Mouse (Mus musculus): ENCODE data around the gene Tmem237. TPM values are rescaled to one million over a fixed set of nuclear protein-coding genes. Genes with fewer than 3 reads are reported as not detected.

The Tmem237 gene
- polyA plus RNA-seq (2012; rRNA removed), result 0.47 and 0.51 TPM in 2 replicates

DNA sequence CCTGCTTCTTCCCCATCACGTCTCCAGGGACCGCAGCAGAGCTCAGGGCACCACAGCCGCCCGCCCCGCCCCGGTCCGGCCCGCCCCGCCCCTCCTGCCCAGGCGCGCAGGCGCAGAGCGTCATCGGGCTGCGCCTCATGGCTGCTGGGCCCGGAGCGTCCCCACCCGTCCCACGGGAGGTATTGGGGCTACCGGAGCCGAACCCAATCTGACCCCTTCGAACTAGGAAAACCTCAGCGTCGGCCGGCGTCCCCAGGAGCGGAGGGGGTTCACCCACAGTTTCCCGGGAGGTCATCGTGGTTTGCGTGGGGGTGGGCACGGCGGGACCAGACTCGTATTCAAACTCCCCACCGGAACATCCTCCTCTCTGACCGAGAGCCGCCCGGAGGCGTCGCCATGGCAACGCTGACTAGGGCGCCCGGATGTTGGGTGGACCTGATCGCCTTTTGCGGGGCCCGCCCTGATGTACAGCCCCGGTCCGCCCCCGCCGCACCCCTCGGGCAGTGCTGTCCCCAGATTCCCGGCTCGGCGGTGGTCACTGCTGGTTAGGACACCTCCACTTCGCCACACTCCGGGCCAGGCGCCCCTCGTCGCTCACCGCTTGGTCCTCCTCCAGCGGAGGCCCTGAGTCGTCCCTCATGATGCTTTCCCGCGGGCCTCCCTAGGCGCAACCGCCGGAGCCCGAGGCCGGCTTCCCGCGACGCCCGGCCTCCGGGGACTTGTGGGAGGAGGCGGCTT, at the start of gene Tmem237:
TSS of gene Tmem237 (minus strand) at position 689 of the 738 bp plus-strand sequence.
- Histone ChIP-seq H3K27me3 (ENCODE audit: control insufficient read depth, insufficient read depth, low read length) (no peaks in the 10 kb centered on the region), H3K4me1 (ENCODE audit: control insufficient read depth, insufficient read depth, insufficient read length, low read length) (peaks cover under 1% of the 10 kb centered on the region; the same call in 1 of the 2 replicates), H3K36me3 (ENCODE audit: control insufficient read depth, insufficient read depth, low read length) (no peaks in the 10 kb centered on the region), H3K4me3 (ENCODE audit: low read depth, low read length) (peak within 1 kb of the TSS; percentile 95), H3K27ac (ENCODE audit: insufficient read depth, low read depth, low read length) (peak within 1 kb of the TSS; percentile 53)
- under 1% methylated on average over 74 of the region's 74 CpGs for WGBS
- TF ChIP-seq POLR2A (IDR thresholded peaks at IDR 0.05; ENCODE audit: low read depth, low read length), result peak; percentile 49; the same call in 1 of the 2 replicates
- no peak for TF ChIP-seq CTCF (IDR thresholded peaks at IDR 0.05; ENCODE audit: extremely low read depth, insufficient read length, insufficient replicate concordance, low read depth, low read length)

GRCm38 (mm10) chr1:59169586-59169985, 49.4 kb upstream of the Tmem237 start:
- Histone ChIP-seq H3K4me1 (ENCODE audit: control insufficient read depth, insufficient read depth, insufficient read length, low read length) (peaks cover 21% of the 10 kb centered on the region; the same call in 1 of the 2 replicates), H3K27me3 (ENCODE audit: control insufficient read depth, insufficient read depth, low read length) (no peaks in the 10 kb centered on the region), H3K27ac (ENCODE audit: insufficient read depth, low read depth, low read length) (peak overlapping the region; percentile 33; the same call in 1 of the 2 replicates), H3K36me3 (ENCODE audit: control insufficient read depth, insufficient read depth, low read length) (peaks cover 28% of the 10 kb centered on the region), H3K4me3 (ENCODE audit: low read depth, low read length) (no peak overlapping the region)
- WGBS, result 64% methylated on average over 6 of the region's 6 CpGs
- no peak for TF ChIP-seq CTCF (IDR thresholded peaks at IDR 0.05; ENCODE audit: extremely low read depth, insufficient read length, insufficient replicate concordance, low read depth, low read length)
- no peak for TF ChIP-seq POLR2A (IDR thresholded peaks at IDR 0.05; ENCODE audit: low read depth, low read length)

- Histone ChIP-seq H3K4me3 (ENCODE audit: low read depth, low read length) (no peak overlapping the region), H3K4me1 (ENCODE audit: control insufficient read depth, insufficient read depth, insufficient read length, low read length) (peaks cover 21% of the 10 kb centered on the region; the same call in 1 of the 2 replicates), H3K36me3 (ENCODE audit: control insufficient read depth, insufficient read depth, low read length) (peaks cover 30% of the 10 kb centered on the region), H3K27me3 (ENCODE audit: control insufficient read depth, insufficient read depth, low read length) (no peaks in the 10 kb centered on the region), H3K27ac (ENCODE audit: insufficient read depth, low read depth, low read length) (no peak overlapping the region)
- TF ChIP-seq CTCF (IDR thresholded peaks at IDR 0.05; ENCODE audit: extremely low read depth, insufficient read length, insufficient replicate concordance, low read depth, low read length), result no peak
- TF ChIP-seq POLR2A (IDR thresholded peaks at IDR 0.05; ENCODE audit: low read depth, low read length), result no peak
- WGBS, result 26% methylated on average over 2 of the region's 2 CpGs
These were observed 48.3 kb upstream of the Tmem237 start for GRCm38 (mm10) chr1:59168556-59168955.

DNA sequence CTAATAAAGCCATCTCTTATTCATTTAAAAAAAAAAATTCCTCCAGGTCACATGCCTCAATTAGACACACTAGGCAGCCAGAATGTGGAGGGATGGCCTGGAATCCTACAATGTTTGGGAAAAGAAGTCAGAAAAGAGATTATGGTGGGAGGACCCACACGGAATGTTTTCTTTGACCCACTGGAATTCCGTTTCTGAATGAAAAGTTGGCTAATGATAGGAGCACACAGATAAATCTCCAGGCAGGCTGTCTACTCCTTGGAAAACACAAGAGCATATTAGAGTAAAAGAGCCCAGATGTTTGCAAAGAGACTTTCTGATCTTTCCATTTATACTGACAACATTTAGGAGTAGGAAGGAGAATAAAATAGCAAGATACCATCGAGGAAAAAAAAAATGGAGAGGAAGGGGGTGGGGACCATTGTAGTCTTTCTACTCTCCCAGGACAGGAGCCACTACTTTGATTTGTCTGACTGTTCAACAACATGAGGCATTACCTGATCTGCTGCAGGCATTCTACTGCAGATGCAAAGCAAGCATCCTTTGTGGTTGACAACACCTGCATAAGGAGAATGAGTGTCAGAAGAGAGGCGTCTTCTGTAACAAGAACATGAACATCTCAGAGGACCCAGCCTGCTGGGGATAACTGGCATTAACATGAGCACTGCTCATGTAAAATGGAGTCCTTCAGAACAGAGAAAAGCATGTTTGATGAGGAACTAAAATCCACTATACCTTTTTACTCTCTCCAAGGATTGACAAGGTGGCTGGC, 47.6 kb upstream of the Tmem237 start:
- Histone ChIP-seq H3K27me3 (ENCODE audit: control insufficient read depth, insufficient read depth, low read length) (no peaks in the 10 kb centered on the region), H3K27ac (ENCODE audit: insufficient read depth, low read depth, low read length) (peak overlapping the region; percentile 89), H3K36me3 (ENCODE audit: control insufficient read depth, insufficient read depth, low read length) (peaks cover 34% of the 10 kb centered on the region), H3K4me1 (ENCODE audit: control insufficient read depth, insufficient read depth, insufficient read length, low read length) (peaks cover 21% of the 10 kb centered on the region; the same call in 1 of the 2 replicates), H3K4me3 (ENCODE audit: low read depth, low read length) (no peak overlapping the region)
- 68% methylated on average over 4 of the region's 4 CpGs for WGBS
- no peak for TF ChIP-seq POLR2A (IDR thresholded peaks at IDR 0.05; ENCODE audit: low read depth, low read length)
- TF ChIP-seq CTCF (IDR thresholded peaks at IDR 0.05; ENCODE audit: extremely low read depth, insufficient read length, insufficient replicate concordance, low read depth, low read length), result no peak

- Histone ChIP-seq H3K4me3 (ENCODE audit: low read depth, low read length) (no peak overlapping the region), H3K4me1 (ENCODE audit: control insufficient read depth, insufficient read depth, insufficient read length, low read length) (peaks cover 23% of the 10 kb centered on the region; the same call in 1 of the 2 replicates), H3K27ac (ENCODE audit: insufficient read depth, low read depth, low read length) (peak overlapping the region; percentile 88), H3K36me3 (ENCODE audit: control insufficient read depth, insufficient read depth, low read length) (peaks cover 25% of the 10 kb centered on the region), H3K27me3 (ENCODE audit: control insufficient read depth, insufficient read depth, low read length) (no peaks in the 10 kb centered on the region)
- 39% methylated on average over 9 of the region's 9 CpGs for WGBS
- no peak for TF ChIP-seq CTCF (IDR thresholded peaks at IDR 0.05; ENCODE audit: extremely low read depth, insufficient read length, insufficient replicate concordance, low read depth, low read length)
- no peak for TF ChIP-seq POLR2A (IDR thresholded peaks at IDR 0.05; ENCODE audit: low read depth, low read length)
These were observed 46.2 kb upstream of the Tmem237 start for GRCm38 (mm10) chr1:59166232-59166905.

DNA sequence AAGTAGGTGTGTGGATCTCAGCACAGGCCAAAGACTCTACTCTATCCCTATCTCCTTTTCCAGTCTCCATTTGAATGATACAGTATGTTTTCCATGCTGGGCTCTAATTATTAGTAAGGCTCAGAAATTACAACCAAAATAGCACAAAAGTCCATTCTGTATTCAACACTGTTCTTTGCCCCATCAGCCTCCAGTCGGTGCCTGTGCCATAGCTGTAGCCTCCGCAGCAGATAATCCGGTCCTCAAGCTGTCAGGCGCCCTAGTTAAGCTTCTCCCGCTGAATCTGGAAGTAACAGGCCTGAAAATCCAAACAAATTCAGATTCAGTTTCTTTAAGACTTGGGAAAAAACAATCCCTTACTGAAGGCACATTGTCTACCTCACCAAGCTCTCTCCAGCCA, 43.7 kb upstream of the Tmem237 start:
- Histone ChIP-seq H3K4me3 (ENCODE audit: low read depth, low read length) (no peak overlapping the region), H3K27me3 (ENCODE audit: control insufficient read depth, insufficient read depth, low read length) (no peaks in the 10 kb centered on the region), H3K27ac (ENCODE audit: insufficient read depth, low read depth, low read length) (no peak overlapping the region), H3K4me1 (ENCODE audit: control insufficient read depth, insufficient read depth, insufficient read length, low read length) (peaks cover 27% of the 10 kb centered on the region; the same call in 1 of the 2 replicates), H3K36me3 (ENCODE audit: control insufficient read depth, insufficient read depth, low read length) (peaks cover 19% of the 10 kb centered on the region)
- TF ChIP-seq CTCF (IDR thresholded peaks at IDR 0.05; ENCODE audit: extremely low read depth, insufficient read length, insufficient replicate concordance, low read depth, low read length), result no peak
- TF ChIP-seq POLR2A (IDR thresholded peaks at IDR 0.05; ENCODE audit: low read depth, low read length), result no peak
- WGBS, result 89% methylated on average over 5 of the region's 5 CpGs

Measured in small intestine, adult 2 months (tissue).